Comparison of ENCODE assay signal across 11 mouse cellular contexts in the genomic region with DNA sequence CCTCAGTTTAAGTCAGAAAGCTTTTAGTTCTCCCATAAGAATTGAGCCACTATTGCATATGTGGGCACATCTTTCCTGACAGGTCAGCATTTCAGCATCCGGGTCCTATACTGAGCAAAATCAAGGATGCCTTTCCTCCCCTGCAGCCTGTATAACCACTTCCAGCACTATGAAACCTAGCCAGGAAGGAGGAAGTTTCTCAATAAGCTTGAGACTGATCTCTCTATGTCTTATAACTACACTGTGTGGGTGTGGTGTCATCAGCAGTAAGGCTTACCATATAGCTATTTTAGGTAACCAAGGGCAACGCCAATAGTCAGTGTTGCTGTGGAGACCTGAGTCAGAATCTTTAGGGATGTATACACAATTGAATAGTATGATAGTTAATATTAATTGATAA. TPM values are rescaled to one million over a fixed set of nuclear protein-coding genes. Genes with fewer than 3 reads are reported as not detected.
"Had no signal": no experiment of that assay in that cellular context is flagged by ENCODE, and none has a peak within 500 bp of the region (broad histone marks: within the 10 kb centered on the region; RNA-seq: fewer than 3 reads in every experiment).

No protein-coding gene starts in this region.

- DNase-seq: liver, postnatal 0 days; lung, adult 2 months; lung, postnatal 14 days; lung, postnatal 36 days; right cerebral cortex, postnatal 14 days; thymus, adult 2 months; thymus, postnatal 25 days; thymus, postnatal 4 days had no signal

- ATAC-seq: liver, postnatal 0 days; lung, postnatal 0 days; midbrain, embryonic 13.5 days had no signal

RNA-seq across cellular contexts. Expression of a gene that starts 48.8 kb away (rescaled TPM):
- total RNA-seq: neutrophil, adult 5-6 weeks had no signal
